Mouse (Mus musculus): ENCODE data around the gene Ano10.

DNA sequence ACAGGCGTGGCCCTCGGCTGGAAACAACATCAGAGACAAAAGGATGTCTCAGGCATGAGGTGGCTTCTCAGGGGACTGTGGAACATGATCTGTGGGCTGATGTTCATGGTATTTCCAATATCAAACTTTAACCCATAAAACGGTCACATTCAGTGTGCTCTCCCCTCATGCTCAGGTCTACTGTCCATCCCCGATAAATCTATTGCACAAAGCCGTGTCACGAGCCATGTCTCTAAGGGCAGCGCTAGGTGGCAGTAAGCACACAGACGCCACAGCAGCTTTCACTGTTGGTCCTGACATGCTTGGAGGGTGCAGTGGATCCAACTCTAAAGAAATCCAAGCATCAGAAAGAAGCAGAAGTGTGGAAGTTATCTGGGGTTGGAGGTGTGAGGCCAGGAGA lies 46.1 kb downstream of the Ano10 start:
- no peak for TF ChIP-seq POLR2A (IDR thresholded peaks at IDR 0.05; ENCODE audit: low read depth, low read length)
- peak; percentile 87 for TF ChIP-seq CTCF (conservative IDR thresholded peaks at IDR 0.05; ENCODE audit: insufficient read depth, insufficient read length, low read depth, low read length)

Data from kidney, adult 2 months (tissue).